Mouse (Mus musculus) intestine, embryonic 16.5 days (tissue): ENCODE data around the gene Haghl. TPM values are rescaled to one million over a fixed set of nuclear protein-coding genes. Genes with fewer than 3 reads are reported as not detected.

Source experiments
- ATAC-seq: fragments of 200-750 bp; cut with Nextera tagmentation; 2 replicates; pipeline ENCODE4 v1.8.0; 2017; ENCODE audit warnings: moderate TSS enrichment, moderate library complexity
- H3K27ac ChIP-seq: fragments of 300-500 bp; sonication (generic); 2 replicates; pipeline ENCODE4 v1.5.1; 2014; ENCODE audit warnings: mild to moderate bottlenecking, low read length
- H3K27me3 ChIP-seq: fragments of 300-500 bp; sonication (generic); replicated peaks from 2 replicates; pipeline ENCODE4 v1.6.1; 2014; ENCODE audit warnings: low read length, control low read depth, mixed read lengths; ENCODE audit not compliant: control insufficient read depth, insufficient read depth
- H3K36me3 ChIP-seq: fragments of 300-500 bp; sonication (generic); 2 replicates; pipeline ENCODE4 v1.6.1; 2014; ENCODE audit warnings: low read length, control low read depth; ENCODE audit not compliant: control insufficient read depth, insufficient read depth
- H3K4me1 ChIP-seq: fragments of 300-500 bp; sonication (generic); 2 replicates; pipeline ENCODE4 v1.6.1; 2014; ENCODE audit warnings: low read length, control low read depth, mixed read lengths; ENCODE audit not compliant: control insufficient read depth, insufficient read depth
- H3K4me2 ChIP-seq: fragments of 300-500 bp; sonication (generic); 2 replicates; pipeline ENCODE4 v1.6.1; 2014; ENCODE audit warnings: low read depth, low read length, control low read depth
- H3K4me3 ChIP-seq: fragments of 300-500 bp; sonication (generic); 2 replicates; pipeline ENCODE4 v1.5.1; 2014; ENCODE audit warnings: mild to moderate bottlenecking, low read length
- H3K9ac ChIP-seq: fragments of 300-500 bp; sonication (generic); 2 replicates; pipeline ENCODE4 v1.6.1; 2014; ENCODE audit warnings: low read depth, low read length
- H3K9me3 ChIP-seq: fragments of 300-500 bp; sonication (generic); 2 replicates; pipeline ENCODE4 v1.6.1; 2016; ENCODE audit warnings: low read length, control low read depth; ENCODE audit not compliant: control insufficient read depth
- WGBS: fragments of 180-500 bp; shearing (Covaris S2); extraction: QIAGEN DNeasy Blood & Tissue Kit; methylation state at CpG from one replicate; pipeline ENCODE4 v1.1.7; 2014; 5-methylcytosine and 5-hydroxymethylcytosine counted together
- microRNA-seq: library from miRNA; unstranded; fragments of <30 nt; microRNA quantifications from one replicate; pipeline ENCODE4, GENCODE M21; 2016
- polyA plus RNA-seq: library from polyadenylated mRNA; unstranded; fragments of >200 nt; fragmentation: Nextera tagmentation; extraction: Ambion mirVana; gene quantifications from 2 replicates; pipeline ENCODE4 v1.2.1, GENCODE M21; 2015

Gene Haghl
- polyA plus RNA-seq, 1 experiment from 2014 or later, result 41.1 TPM

- WGBS, result 85% methylated on average over 7 of the region's 7 CpGs
- ATAC-seq, result no peak
These were observed 46.6 kb downstream of the Haghl start for GRCm38 (mm10) chr17:25738861-25739260.

GRCm38 (mm10) chr17:25735745-25736144 lies 49.7 kb downstream of the Haghl start, which contains the start of gene Mslnl:
Gene Mslnl (plus strand): TSS chr17:25736042.
- Histone ChIP-seq H3K4me3 (no peak within 1 kb of the TSS), H3K27me3 (no peaks in the 10 kb centered on the region), H3K36me3 (no peaks in the 10 kb centered on the region), H3K4me1 (peaks cover 4% of the 10 kb centered on the region; the same call in 1 of the 2 replicates), H3K27ac (no peak within 1 kb of the TSS), H3K9ac (no peak within 1 kb of the TSS), H3K4me2 (no peak within 1 kb of the TSS), H3K9me3 (no peaks in the 10 kb centered on the region)
- 76% methylated on average over 3 of the region's 3 CpGs for WGBS
- no peak for ATAC-seq

More at GRCm38 (mm10) chr17:25738861-25739260, 46.6 kb downstream of the Haghl start:
- Histone ChIP-seq H3K36me3 (no peaks in the 10 kb centered on the region), H3K9me3 (no peaks in the 10 kb centered on the region), H3K4me2 (no peak overlapping the region), H3K4me1 (no peaks in the 10 kb centered on the region), H3K4me3 (no peak overlapping the region), H3K9ac (no peak overlapping the region), H3K27ac (no peak overlapping the region), H3K27me3 (no peaks in the 10 kb centered on the region)

- peaks cover 4% of the 10 kb centered on the region; the same call in 1 of the 2 replicates for H3K4me1 ChIP-seq
- WGBS, result 86% methylated on average over 5 of the region's 5 CpGs
- no peak for ATAC-seq
- no peak overlapping the region for H3K4me2 ChIP-seq
- H3K9ac ChIP-seq, result no peak overlapping the region
- no peaks in the 10 kb centered on the region for H3K9me3 ChIP-seq
- no peaks in the 10 kb centered on the region for H3K27me3 ChIP-seq
- no peak overlapping the region for H3K27ac ChIP-seq
- H3K36me3 ChIP-seq, result 0 out of 2 replicates have a peak, but pooled peaks cover 2% of the 10 kb centered on the region
- no peak overlapping the region for H3K4me3 ChIP-seq
These were observed 50.2 kb downstream of the Haghl start for GRCm38 (mm10) chr17:25735246-25735645.

- no peak for ATAC-seq
- H3K4me2 ChIP-seq, result no peak overlapping the region
- WGBS, result 18% methylated on average over 2 of the region's 2 CpGs
These were observed 53.4 kb downstream of the Haghl start for GRCm38 (mm10) chr17:25732082-25732481.

More at GRCm38 (mm10) chr17:25732082-25732481, 53.4 kb downstream of the Haghl start:
- Histone ChIP-seq H3K27ac (no peak overlapping the region), H3K9ac (no peak overlapping the region), H3K36me3 (0 out of 2 replicates have a peak, but pooled peaks cover 4% of the 10 kb centered on the region), H3K4me3 (no peak overlapping the region), H3K9me3 (no peaks in the 10 kb centered on the region), H3K4me1 (peaks cover 14% of the 10 kb centered on the region), H3K27me3 (no peaks in the 10 kb centered on the region)

Small RNAs within 50 kb of the gene (microRNA-seq; reads per million reads assigned to microRNA genes)
- gene Gm25083 (not detected), gene Mir3082 (not detected), gene Mir6966 (not detected)

Other genes with a start within 250 kb of the Haghl start
- gene Sox8, start 215.0 kb downstream of the Haghl start, polyA plus RNA-seq, result 3.6 and 4.3 TPM in 2 replicates
- gene Lmf1, start 206.6 kb downstream of the Haghl start, polyA plus RNA-seq, result 39.1 and 40.6 TPM in 2 replicates
- 1.9 TPM in 2 replicates for gene Gng13, start 68.5 kb downstream of the Haghl start, polyA plus RNA-seq
- 20.6 and 22.7 TPM in 2 replicates for gene Chtf18, start 58.3 kb downstream of the Haghl start, polyA plus RNA-seq
- gene Rpusd1, start 58.0 kb downstream of the Haghl start, polyA plus RNA-seq, result 15.8 and 19.4 TPM in 2 replicates
- gene Mslnl, start 49.6 kb downstream of the Haghl start, polyA plus RNA-seq, result 0.05 TPM in 2 replicates
- 27.7 and 33.3 TPM in 2 replicates for gene Msln, start 31.3 kb downstream of the Haghl start, polyA plus RNA-seq
- 33.6 and 34.6 TPM in 2 replicates for gene Narfl, start 11.9 kb downstream of the Haghl start, polyA plus RNA-seq
- gene Ccdc78, start 907 bp upstream of the Haghl start, polyA plus RNA-seq, result 0.16 and 0.27 TPM in 2 replicates
- gene Fam173a, start 7.2 kb upstream of the Haghl start, polyA plus RNA-seq, result 111 and 112 TPM in 2 replicates
- not detected in 2 replicates for gene AC134908.4, start 10.0 kb upstream of the Haghl start, polyA plus RNA-seq
- gene Metrn, start 11.5 kb upstream of the Haghl start, polyA plus RNA-seq, result 34.6 and 37.0 TPM in 2 replicates
- 2.2 and 2.4 TPM in 2 replicates for gene Fbxl16, start 23.4 kb upstream of the Haghl start, polyA plus RNA-seq
- gene Wdr24, start 38.0 kb upstream of the Haghl start, polyA plus RNA-seq, result 23.4 and 25.5 TPM in 2 replicates
- 50.1 and 50.9 TPM in 2 replicates for gene Jmjd8, start 43.2 kb upstream of the Haghl start, polyA plus RNA-seq
- gene Stub1, start 47.7 kb upstream of the Haghl start, polyA plus RNA-seq, result 303 and 321 TPM in 2 replicates
- 1.6 and 2.0 TPM in 2 replicates for gene Rhbdl1, start 51.6 kb upstream of the Haghl start, polyA plus RNA-seq
- 1.4 and 2.3 TPM in 2 replicates for gene Gm20683, start 56.1 kb upstream of the Haghl start, polyA plus RNA-seq
- gene Rhot2, start 59.2 kb upstream of the Haghl start, polyA plus RNA-seq, result 21.5 and 23.2 TPM in 2 replicates
- gene Wdr90, start 75.8 kb upstream of the Haghl start, polyA plus RNA-seq, result 11.3 and 11.9 TPM in 2 replicates
- 79.5 and 89.3 TPM in 2 replicates for gene Mcrip2, start 83.1 kb upstream of the Haghl start, polyA plus RNA-seq
- gene Mettl26, start 89.4 kb upstream of the Haghl start, polyA plus RNA-seq, result 61.0 and 66.9 TPM in 2 replicates
- 0.16 and 0.55 TPM in 2 replicates for gene Wfikkn1, start 95.2 kb upstream of the Haghl start, polyA plus RNA-seq
- gene Rab40c, start 134.1 kb upstream of the Haghl start, polyA plus RNA-seq, result 23.2 and 24.3 TPM in 2 replicates
- gene Pigq, start 159.3 kb upstream of the Haghl start, polyA plus RNA-seq, result 57.8 and 59.7 TPM in 2 replicates
- gene Nhlrc4, start 159.3 kb upstream of the Haghl start, polyA plus RNA-seq, result 0.73 TPM in 1 of 2 replicates, not detected in the other
- gene A930017K11Rik, start 166.9 kb upstream of the Haghl start, polyA plus RNA-seq, result 0.21 and 0.22 TPM in 2 replicates
- 22.3 and 24.5 TPM in 2 replicates for gene Capn15, start 200.1 kb upstream of the Haghl start, polyA plus RNA-seq